Mouse (Mus musculus) neural tube, embryonic 14.5 days (tissue): ENCODE results near the gene Hist2h4. TPM values are rescaled to one million over a fixed set of nuclear protein-coding genes. Genes with fewer than 3 reads are reported as not detected.
A peak's percentile ranks its signal among the peaks of the same experiment; 100 is the strongest.
"Not testable (repeated sequence)": the region's sequence is repeated elsewhere in the genome, so short reads cannot be mapped to it uniquely, and the experiment has no call there.

ENCODE experiments used
- ATAC-seq: fragments of 200-750 bp; cut with Nextera tagmentation; 2 replicates; pipeline ENCODE4 v1.8.0; 2017; ENCODE audit warnings: low read depth, mild to moderate bottlenecking, moderate TSS enrichment, moderate library complexity
- H3K27ac ChIP-seq: fragments of 300-500 bp; sonication (generic); 2 replicates; pipeline ENCODE4 v1.5.1; 2014; ENCODE audit warnings: low read depth, mild to moderate bottlenecking, control low read depth, low read length, moderate library complexity, mixed read lengths
- H3K27me3 ChIP-seq: fragments of 300-500 bp; sonication (generic); 2 replicates; pipeline ENCODE4 v1.6.1; 2014; ENCODE audit warnings: low read length; ENCODE audit not compliant: control insufficient read depth, insufficient read depth
- H3K36me3 ChIP-seq: fragments of 300-500 bp; sonication (generic); 2 replicates; pipeline ENCODE4 v1.6.1; 2014; ENCODE audit warnings: low read length, mixed read lengths; ENCODE audit not compliant: control insufficient read depth, insufficient read depth
- H3K4me1 ChIP-seq: fragments of 300-500 bp; sonication (generic); 2 replicates; pipeline ENCODE4 v1.6.1; 2014; ENCODE audit warnings: low read length; ENCODE audit not compliant: control insufficient read depth, insufficient read depth
- H3K4me2 ChIP-seq: fragments of 300-500 bp; sonication (generic); 2 replicates; pipeline ENCODE4 v1.6.1; 2014; ENCODE audit warnings: mild to moderate bottlenecking, low read depth, low read length, control low read depth
- H3K4me3 ChIP-seq: fragments of 300-500 bp; sonication (generic); 2 replicates; pipeline ENCODE4 v1.5.1; 2014; ENCODE audit warnings: low read depth, low read length, control low read depth, mixed read lengths
- H3K9ac ChIP-seq: fragments of 300-500 bp; sonication (generic); replicated peaks from 2 replicates; pipeline ENCODE4 v1.6.1; 2014; ENCODE audit warnings: low read depth, mild to moderate bottlenecking, control low read depth, low read length, mixed read lengths
- H3K9me3 ChIP-seq: fragments of 300-500 bp; sonication (generic); 2 replicates; pipeline ENCODE4 v1.6.1; 2016; ENCODE audit warnings: low read length; ENCODE audit not compliant: control insufficient read depth
- WGBS: fragments of 180-500 bp; shearing (Covaris S2); extraction: QIAGEN DNeasy Blood & Tissue Kit; methylation state at CpG from one replicate; pipeline ENCODE4 v1.1.7; 2014; 5-methylcytosine and 5-hydroxymethylcytosine counted together
- polyA plus RNA-seq: library from polyadenylated mRNA; unstranded; fragments of >200 nt; fragmentation: Nextera tagmentation; extraction: Ambion mirVana; gene quantifications from 2 replicates; pipeline ENCODE4 v1.2.1, GENCODE M21; 2014

Gene Hist2h4
- polyA plus RNA-seq, 1 experiment from 2014 or later, result 4.2 TPM

GRCm38 (mm10) chr3:96293368-96293767 lies 30.3 kb upstream of the Hist2h4 start:
- ATAC-seq, result no peak
- no peak overlapping the region for H3K9ac ChIP-seq
- H3K9me3 ChIP-seq, result no peaks in the 10 kb centered on the region
- H3K27ac ChIP-seq, result no peak overlapping the region
- WGBS, result 50% methylated on average over 5 of the region's 5 CpGs
- no peaks in the 10 kb centered on the region for H3K4me1 ChIP-seq
- no peak overlapping the region for H3K4me2 ChIP-seq
- H3K27me3 ChIP-seq, result no peaks in the 10 kb centered on the region
- H3K4me3 ChIP-seq, result no peak overlapping the region
- H3K36me3 ChIP-seq, result no peaks in the 10 kb centered on the region

- Histone ChIP-seq H3K4me1 (no peaks in the 10 kb centered on the region), H3K36me3 (no peaks in the 10 kb centered on the region), H3K9ac (no peak overlapping the region), H3K9me3 (no peaks in the 10 kb centered on the region), H3K4me2 (no peak overlapping the region), H3K4me3 (no peak overlapping the region), H3K27ac (no peak overlapping the region), H3K27me3 (no peaks in the 10 kb centered on the region)
- ATAC-seq, result no peak
- WGBS, result 60% methylated on average over 6 of the region's 6 CpGs
Observed at GRCm38 (mm10) chr3:96292641-96293040, 29.5 kb upstream of the Hist2h4 start.

- not testable (repeated sequence) for H3K9me3 ChIP-seq, H3K27ac ChIP-seq, H3K36me3 ChIP-seq, H3K4me3 ChIP-seq, H3K9ac ChIP-seq, H3K4me2 ChIP-seq, ATAC-seq, H3K4me1 ChIP-seq, H3K27me3 ChIP-seq
- 95% methylated on average over 3 of the region's 3 CpGs for WGBS
Observed at GRCm38 (mm10) chr3:96290727-96291126, 27.6 kb upstream of the Hist2h4 start.

GRCm38 (mm10) chr3:96289201-96289600 lies 26.1 kb upstream of the Hist2h4 start:
- H3K4me3 ChIP-seq, result no peak overlapping the region
- no peaks in the 10 kb centered on the region for H3K27me3 ChIP-seq
- no peaks in the 10 kb centered on the region for H3K4me1 ChIP-seq
- no peak for ATAC-seq
- no peak overlapping the region for H3K9ac ChIP-seq
- 83% methylated on average over 3 of the region's 3 CpGs for WGBS
- no peaks in the 10 kb centered on the region for H3K36me3 ChIP-seq
- no peaks in the 10 kb centered on the region for H3K9me3 ChIP-seq
- H3K27ac ChIP-seq, result no peak overlapping the region
- no peak overlapping the region for H3K4me2 ChIP-seq

- H3K9ac ChIP-seq, H3K4me3 ChIP-seq, H3K9me3 ChIP-seq, ATAC-seq, H3K27me3 ChIP-seq, H3K4me1 ChIP-seq, H3K27ac ChIP-seq, H3K36me3 ChIP-seq, H3K4me2 ChIP-seq: not testable (repeated sequence)
- 93% methylated on average over 11 of the region's 11 CpGs for WGBS
Observed at GRCm38 (mm10) chr3:96287334-96287733, 24.2 kb upstream of the Hist2h4 start.

- H3K4me1 ChIP-seq, result no peaks in the 10 kb centered on the region
- no peak for ATAC-seq
- WGBS, result 27% methylated on average over 4 of the region's 4 CpGs
- no peak overlapping the region for H3K9ac ChIP-seq
- H3K4me2 ChIP-seq, result no peak overlapping the region
- H3K9me3 ChIP-seq, result no peaks in the 10 kb centered on the region
- no peak overlapping the region for H3K4me3 ChIP-seq
- no peaks in the 10 kb centered on the region for H3K27me3 ChIP-seq
- H3K36me3 ChIP-seq, result no peaks in the 10 kb centered on the region
- no peak overlapping the region for H3K27ac ChIP-seq
Observed at GRCm38 (mm10) chr3:96284457-96284856, 21.3 kb upstream of the Hist2h4 start.

GRCm38 (mm10) chr3:96280660-96281059 lies 17.5 kb upstream of the Hist2h4 start:
- Histone ChIP-seq H3K27me3 (no peaks in the 10 kb centered on the region), H3K9ac (no peak overlapping the region), H3K4me3 (no peak overlapping the region), H3K4me1 (no peaks in the 10 kb centered on the region), H3K4me2 (no peak overlapping the region), H3K36me3 (no peaks in the 10 kb centered on the region), H3K9me3 (no peaks in the 10 kb centered on the region), H3K27ac (no peak overlapping the region)
- 50% methylated on average over 6 of the region's 6 CpGs for WGBS
- ATAC-seq, result no peak

- H3K4me1 ChIP-seq, result no peaks in the 10 kb centered on the region
- peak overlapping the region; percentile 43 for H3K4me3 ChIP-seq
- peak overlapping the region; percentile 63 for H3K4me2 ChIP-seq
- peak overlapping the region; percentile 87 for H3K27ac ChIP-seq
- WGBS, result under 1% methylated on average over 49 of the region's 49 CpGs
- H3K9me3 ChIP-seq, result no peaks in the 10 kb centered on the region
- H3K9ac ChIP-seq, result peak overlapping the region; percentile 30
- no peaks in the 10 kb centered on the region for H3K36me3 ChIP-seq
- H3K27me3 ChIP-seq, result no peaks in the 10 kb centered on the region
- peak; percentile 97 for ATAC-seq
Observed at GRCm38 (mm10) chr3:96277800-96278624, 14.9 kb upstream of the Hist2h4 start.

GRCm38 (mm10) chr3:96277428-96277799 lies 14.3 kb upstream of the Hist2h4 start:
- H3K4me2 ChIP-seq, result peak overlapping the region; percentile 63
- H3K9me3 ChIP-seq, result no peaks in the 10 kb centered on the region
- peak overlapping the region; percentile 67; the same call in 1 of the 2 replicates for H3K27ac ChIP-seq
- 16% methylated on average over 8 of the region's 8 CpGs for WGBS
- peak overlapping the region; percentile 30; the same call in 1 of the 2 replicates for H3K9ac ChIP-seq
- H3K4me1 ChIP-seq, result no peaks in the 10 kb centered on the region
- H3K4me3 ChIP-seq, result peak overlapping the region; percentile 43
- no peaks in the 10 kb centered on the region for H3K27me3 ChIP-seq
- no peaks in the 10 kb centered on the region for H3K36me3 ChIP-seq
- ATAC-seq, result peak; percentile 5
